ENCODE assay signal across 33 mouse cellular contexts in genomic region chr7:99781916-99782315, GRCm38 (mm10). TPM values are rescaled to one million over a fixed set of nuclear protein-coding genes. Genes with fewer than 3 reads are reported as not detected.
DNase-seq lines count a peak whose midpoint lies in the region; ATAC-seq and TF ChIP-seq lines count a peak whose summit lies in the region.
"Had no signal": no experiment of that assay in that cellular context is flagged by ENCODE, and none has a peak within 500 bp of the region (broad histone marks: within the 10 kb centered on the region; RNA-seq: fewer than 3 reads in every experiment).

No protein-coding gene starts in this region.

- no peaks in the 10 kb centered on the region for H3K9me3 ChIP-seq in heart, embryonic 12.5 days (replicated peaks)
- H3K9me3 ChIP-seq in hindbrain, embryonic 12.5 days (replicated peaks), result no peaks in the 10 kb centered on the region
- H3K9me3 ChIP-seq: forebrain, embryonic 13.5 days; heart, embryonic 10.5 days; limb, embryonic 13.5 days; liver, embryonic 13.5 days; midbrain, embryonic 10.5 days had no signal

- 63% methylated on average over 2 of the region's 2 CpGs for WGBS in heart, embryonic 12.5 days
- 64% methylated on average over 2 of the region's 2 CpGs for WGBS in lung, adult 2 months
- 81% methylated on average over 2 of the region's 2 CpGs for WGBS in hindbrain, embryonic 12.5 days

- DNase-seq in heart, adult 11 months, result peak; percentile 90
- peak; percentile 12 for DNase-seq in lung, postnatal 14 days
- DNase-seq in lung, adult 2 months, result no peak
- no peak for DNase-seq in heart, postnatal 25 days (ENCODE audit: low spot score)
- DNase-seq: adrenal gland, postnatal 36 days; cerebellum, adult 18-20 months; cerebellum, postnatal 25 days; layer of hippocampus, postnatal 36 days; liver, embryonic 13.5 days; right cerebral cortex, postnatal 4 days had no signal

- H3K4me1 ChIP-seq in heart, embryonic 12.5 days (replicated peaks), result no peaks in the 10 kb centered on the region
- H3K4me1 ChIP-seq in lung, adult 2 months (ENCODE audit: control insufficient read depth, insufficient read depth, low read length), result no peaks in the 10 kb centered on the region
- H3K4me1 ChIP-seq in hindbrain, embryonic 12.5 days, result peaks cover 2% of the 10 kb centered on the region; the same call in 1 of the 2 replicates
- H3K4me1 ChIP-seq: forebrain, embryonic 13.5 days; heart, embryonic 10.5 days; limb, embryonic 13.5 days; liver, embryonic 13.5 days had no signal

- H3K27ac ChIP-seq in heart, embryonic 12.5 days (ENCODE audit: poor library complexity, severe bottlenecking), result no peak overlapping the region
- no peak overlapping the region for H3K27ac ChIP-seq in hindbrain, embryonic 12.5 days
- H3K27ac ChIP-seq: forebrain, embryonic 13.5 days; heart, embryonic 10.5 days; limb, embryonic 13.5 days; liver, embryonic 13.5 days; midbrain, embryonic 10.5 days had no signal

- intact Hi-C loops in heart, postnatal 25 days (cut with DNase I), result no loop called here

- no peak overlapping the region for H3K4me3 ChIP-seq in heart, embryonic 12.5 days
- H3K4me3 ChIP-seq in lung, adult 2 months (replicated peaks; ENCODE audit: extremely low read depth, low read depth, low read length), result no peak overlapping the region
- H3K4me3 ChIP-seq in hindbrain, embryonic 12.5 days, result no peak overlapping the region
- H3K4me3 ChIP-seq: forebrain, embryonic 13.5 days; heart, embryonic 10.5 days; limb, embryonic 13.5 days; liver, embryonic 13.5 days; midbrain, embryonic 10.5 days had no signal

- no peak for TF ChIP-seq POLR2A in lung, adult 2 months (IDR thresholded peaks at IDR 0.05; ENCODE audit: borderline replicate concordance, extremely low read depth, low read depth, low read length)

- H3K9ac ChIP-seq in heart, embryonic 12.5 days, result no peak overlapping the region
- no peak overlapping the region for H3K9ac ChIP-seq in hindbrain, embryonic 12.5 days
- H3K9ac ChIP-seq: forebrain, embryonic 13.5 days; limb, embryonic 13.5 days; liver, embryonic 13.5 days had no signal

- TF ChIP-seq CTCF in lung, adult 2 months (IDR thresholded peaks at IDR 0.05; ENCODE audit: insufficient read depth, low read length), result no peak

- H3K4me2 ChIP-seq in heart, embryonic 12.5 days, result no peak overlapping the region
- H3K4me2 ChIP-seq in hindbrain, embryonic 12.5 days (replicated peaks), result no peak overlapping the region
- H3K4me2 ChIP-seq: forebrain, embryonic 13.5 days; limb, embryonic 13.5 days; liver, embryonic 13.5 days had no signal

- ATAC-seq in heart, embryonic 12.5 days (ENCODE audit: insufficient number of reproducible peaks, low FRiP score), result no peak
- ATAC-seq in granulocyte monocyte progenitor cell, adult 5-6 weeks (replicated peaks; ENCODE audit: poor library complexity, severe bottlenecking), result peak; percentile 74
- ATAC-seq in monocyte, adult 5-6 weeks (replicated peaks; ENCODE audit: insufficient number of reproducible peaks, low FRiP score, low TSS enrichment, poor library complexity, severe bottlenecking), result peak; percentile 94
- no peak for ATAC-seq in hindbrain, embryonic 12.5 days (ENCODE audit: low FRiP score)
- ATAC-seq: forebrain, embryonic 13.5 days; intestine, postnatal 0 days; midbrain, embryonic 16.5 days had no signal

- no peaks in the 10 kb centered on the region for H3K36me3 ChIP-seq in heart, embryonic 12.5 days
- H3K36me3 ChIP-seq in hindbrain, embryonic 12.5 days, result no peaks in the 10 kb centered on the region
- H3K36me3 ChIP-seq: heart, embryonic 10.5 days; limb, embryonic 13.5 days; liver, embryonic 13.5 days; midbrain, embryonic 10.5 days had no signal

- no peaks in the 10 kb centered on the region for H3K27me3 ChIP-seq in heart, embryonic 12.5 days (replicated peaks)
- H3K27me3 ChIP-seq in hindbrain, embryonic 12.5 days, result no peaks in the 10 kb centered on the region
- H3K27me3 ChIP-seq: forebrain, embryonic 13.5 days; limb, embryonic 13.5 days; liver, embryonic 13.5 days had no signal

RNA-seq across cellular contexts. Expression of gene Olfr521, which starts 18.6 kb away (rescaled TPM):
- not detected in 2 replicates for polyA plus RNA-seq in heart, embryonic 12.5 days (2016; fragmentation: Nextera tagmentation; extraction: Ambion mirVana)
- not detected in 2 replicates for polyA plus RNA-seq in lung, adult 2 months (2012; rRNA removed)
- total RNA-seq in granulocyte monocyte progenitor cell, adult 5-6 weeks (2014; fragmentation: Nextera tagmentation), result not detected in 2 replicates
- total RNA-seq in granulocyte monocyte progenitor cell, adult 5-6 weeks (2017), result not detected in 2 replicates
- total RNA-seq in monocyte, adult 5-6 weeks (2017), result not detected in 3 replicates
- not detected in 2 replicates for polyA plus RNA-seq in hindbrain, embryonic 12.5 days (2016; fragmentation: Nextera tagmentation; extraction: Ambion mirVana)
- not detected for total RNA-seq in heart, postnatal 25 days (2021)
- total RNA-seq: adrenal gland, adult 18-20 months; adrenal gland, postnatal 36 days; gastrocnemius, adult 18-20 months; gastrocnemius, postnatal 4 days; layer of hippocampus, postnatal 36 days; left cerebral cortex, postnatal 10 days had no signal
- polyA plus RNA-seq: CD4-positive, CD25-positive, alpha-beta regulatory T cell, adult 4 months; embryonic facial prominence, embryonic 14.5 days; forebrain, embryonic 13.5 days; heart, embryonic 10.5 days; heart, postnatal 0 days; hindbrain, embryonic 11.5 days; intestine, postnatal 0 days; kidney, embryonic 16.5 days; large intestine, adult 2 months; limb, embryonic 13.5 days; liver, embryonic 13.5 days; lung, embryonic 16.5 days; midbrain, embryonic 10.5 days; midbrain, embryonic 16.5 days; neural tube, embryonic 14.5 days; thymus, postnatal 0 days had no signal

RNA-seq across cellular contexts. Expression of gene Neu3, which starts 46.3 kb away (rescaled TPM):
- polyA plus RNA-seq in heart, embryonic 12.5 days (2016; fragmentation: Nextera tagmentation; extraction: Ambion mirVana), result 2.6 and 3.4 TPM in 2 replicates
- polyA plus RNA-seq in lung, adult 2 months (2012; rRNA removed), result 3.4 TPM in 2 replicates
- total RNA-seq in granulocyte monocyte progenitor cell, adult 5-6 weeks (2014; fragmentation: Nextera tagmentation), result 1.7 and 4.6 TPM in 2 replicates
- 0.82 and 1.3 TPM in 2 replicates for total RNA-seq in granulocyte monocyte progenitor cell, adult 5-6 weeks (2017)
- 0.75 to 1.2 TPM in 2 of 3 replicates, not detected in the other for total RNA-seq in monocyte, adult 5-6 weeks (2017)
- 2.3 and 2.5 TPM in 2 replicates for polyA plus RNA-seq in hindbrain, embryonic 12.5 days (2016; fragmentation: Nextera tagmentation; extraction: Ambion mirVana)
- total RNA-seq in heart, postnatal 25 days (2021), result 1 to 10 TPM; 4.1 to 4.2 TPM

RNA-seq across cellular contexts. Expression of gene Olfr520, which starts 51.8 kb away (rescaled TPM):
- polyA plus RNA-seq in heart, embryonic 12.5 days (2016; fragmentation: Nextera tagmentation; extraction: Ambion mirVana), result not detected in 2 replicates
- polyA plus RNA-seq in lung, adult 2 months (2012; rRNA removed), result not detected in 2 replicates
- total RNA-seq in granulocyte monocyte progenitor cell, adult 5-6 weeks (2014; fragmentation: Nextera tagmentation), result not detected in 2 replicates
- total RNA-seq in granulocyte monocyte progenitor cell, adult 5-6 weeks (2017), result not detected in 2 replicates
- not detected in 3 replicates for total RNA-seq in monocyte, adult 5-6 weeks (2017)
- polyA plus RNA-seq in hindbrain, embryonic 12.5 days (2016; fragmentation: Nextera tagmentation; extraction: Ambion mirVana), result not detected in 2 replicates
- total RNA-seq in heart, postnatal 25 days (2021), result not detected
- total RNA-seq: adrenal gland, postnatal 36 days; gastrocnemius, adult 18-20 months had no signal
- polyA plus RNA-seq: CD4-positive, CD25-positive, alpha-beta regulatory T cell, adult 4 months; embryonic facial prominence, embryonic 14.5 days; forebrain, embryonic 13.5 days; heart, postnatal 0 days; hindbrain, embryonic 11.5 days; intestine, postnatal 0 days; kidney, embryonic 16.5 days; large intestine, adult 2 months; limb, embryonic 13.5 days; liver, embryonic 13.5 days; lung, embryonic 16.5 days; midbrain, embryonic 10.5 days; midbrain, embryonic 16.5 days; neural tube, embryonic 14.5 days; thymus, postnatal 0 days had no signal

Comparison
In these comparisons a context has a peak if more than half of its experiments do, and no peak if none do; other contexts are left out.
1. DNase-seq: peak in heart, adult 11 months (single experiment) and lung, postnatal 14 days (single experiment); none in lung, adult 2 months (single experiment) and heart, postnatal 25 days (single experiment).
2. ATAC-seq: peak in granulocyte monocyte progenitor cell, adult 5-6 weeks (single experiment) and monocyte, adult 5-6 weeks (single experiment); none in heart, embryonic 12.5 days (single experiment) and hindbrain, embryonic 12.5 days (single experiment).